Mouse (Mus musculus) CD4-positive, CD25-positive, alpha-beta regulatory T cell, adult 2 months (primary cell): ENCODE results near the gene Zc3h12d.
A peak's percentile ranks its signal among the peaks of the same experiment; 100 is the strongest.

Experiments
- DNase-seq: peaks from one replicate; pipeline ENCODE4 v3.0.0-alpha.2; 2012; ENCODE audit warnings: low read depth, low spot score

Zc3h12d gene

DNA sequence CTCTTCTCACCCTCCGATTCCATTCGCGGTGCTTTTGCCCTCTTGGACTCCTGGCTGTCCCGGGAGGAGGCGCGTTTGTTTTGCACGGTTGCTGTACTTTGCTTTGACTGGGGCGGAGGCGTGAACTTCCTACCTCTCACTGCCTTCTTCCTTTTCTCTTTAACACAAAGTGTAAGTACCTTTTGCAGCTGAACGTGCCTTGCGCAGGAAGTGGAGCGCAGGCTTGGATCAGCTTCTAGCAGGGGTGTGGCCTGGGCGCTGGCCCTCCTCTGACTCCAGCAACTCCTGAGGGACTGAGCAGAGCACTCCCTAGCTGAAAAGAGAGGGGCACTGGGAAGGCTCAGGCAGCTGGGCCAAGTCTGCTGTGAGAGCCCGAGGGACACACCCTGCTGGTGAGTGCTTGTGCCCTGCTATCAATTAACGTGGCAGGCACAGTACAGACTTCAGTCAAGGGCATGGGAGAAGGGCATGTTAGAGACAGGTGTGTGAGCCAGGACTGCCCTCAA, at the start of gene Zc3h12d:
Gene Zc3h12d, plus strand, starts transcription at position 300 of the 506 bp plus-strand sequence.
- DNase-seq = peak; percentile 83

DNA sequence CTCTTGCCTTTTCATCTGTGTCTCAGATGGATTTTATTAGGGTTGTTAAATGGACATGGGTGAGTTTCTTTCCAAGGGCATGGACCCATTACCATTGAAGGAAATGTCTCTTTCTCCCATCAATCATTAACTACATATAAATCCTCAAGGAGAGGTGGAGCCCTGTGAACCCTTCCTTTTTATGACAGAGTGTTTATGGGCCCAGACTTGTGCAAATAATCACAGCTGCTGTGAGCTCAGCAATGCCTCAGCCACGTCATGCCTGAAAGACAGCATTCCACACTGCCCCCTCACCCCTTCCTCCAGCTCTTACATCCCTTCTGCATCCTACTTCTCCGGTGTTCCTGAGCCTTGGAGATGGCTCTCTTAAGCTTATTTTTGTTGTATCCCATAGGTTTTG, 45.0 kb upstream of the Zc3h12d start:
- DNase-seq = no peak

DNA sequence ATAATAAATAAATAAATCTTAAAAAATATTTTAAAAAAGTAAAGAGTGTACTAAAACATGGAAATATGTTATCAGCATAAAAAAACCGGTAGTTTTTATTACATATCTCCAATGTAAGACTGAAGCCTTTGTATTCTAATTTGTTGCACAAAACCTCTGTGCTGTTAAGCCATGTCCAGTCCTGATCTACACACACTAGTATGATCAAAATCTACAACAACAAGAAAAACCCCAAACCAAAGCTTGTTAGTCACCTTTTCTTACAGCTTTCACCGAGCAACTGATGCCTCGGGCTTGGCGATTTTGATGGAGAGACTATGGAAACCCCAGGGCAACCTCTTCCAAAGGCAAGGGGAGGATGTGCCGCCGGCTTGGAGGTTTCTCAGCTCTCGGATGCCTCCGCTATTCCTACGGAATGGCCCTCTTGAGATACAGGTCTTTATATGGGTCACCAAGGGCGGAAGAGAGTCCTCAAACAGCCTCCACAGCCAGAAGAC, 40.0 kb upstream of the Zc3h12d start:
- no peak for DNase-seq

DNA sequence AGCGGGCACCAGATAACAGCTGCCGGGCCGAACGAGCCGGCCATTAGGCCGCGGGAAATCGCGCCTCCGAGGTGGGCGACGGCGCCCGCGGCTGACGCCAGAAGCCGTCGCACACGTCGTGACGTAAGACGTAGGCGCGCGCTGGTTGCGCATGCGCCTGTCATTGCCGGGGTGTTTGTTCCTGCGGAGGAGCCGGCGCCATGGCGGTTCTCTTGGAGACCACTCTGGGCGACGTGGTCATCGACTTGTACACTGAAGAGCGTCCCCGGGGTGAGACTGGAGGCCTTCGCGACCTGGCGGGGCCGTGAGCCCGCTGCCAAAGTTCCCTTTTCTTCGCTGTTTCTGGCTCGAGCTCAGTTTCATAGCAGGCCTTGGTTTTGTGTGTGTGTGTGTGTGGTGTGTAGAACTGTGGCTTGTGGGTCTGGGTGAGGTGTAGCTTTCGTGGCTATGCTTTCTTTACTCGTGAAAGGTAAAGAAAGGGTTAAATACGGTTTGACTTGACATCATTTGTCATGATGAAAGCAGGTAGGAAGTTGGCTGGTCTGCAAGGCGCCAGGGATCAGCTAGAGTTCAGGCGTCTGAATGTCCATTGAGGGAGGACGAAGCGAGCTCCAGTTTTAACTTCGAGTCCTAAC, 39.4 kb upstream of the Zc3h12d start, which contains the start of the genes Ginm1 and Ppil4:
Gene Ginm1, minus strand, starts transcription at position 74 of the 635 bp plus-strand sequence.
Gene Ppil4, plus strand, starts transcription at position 141 of the 635 bp plus-strand sequence.
- DNase-seq = peak; percentile 96

DNA sequence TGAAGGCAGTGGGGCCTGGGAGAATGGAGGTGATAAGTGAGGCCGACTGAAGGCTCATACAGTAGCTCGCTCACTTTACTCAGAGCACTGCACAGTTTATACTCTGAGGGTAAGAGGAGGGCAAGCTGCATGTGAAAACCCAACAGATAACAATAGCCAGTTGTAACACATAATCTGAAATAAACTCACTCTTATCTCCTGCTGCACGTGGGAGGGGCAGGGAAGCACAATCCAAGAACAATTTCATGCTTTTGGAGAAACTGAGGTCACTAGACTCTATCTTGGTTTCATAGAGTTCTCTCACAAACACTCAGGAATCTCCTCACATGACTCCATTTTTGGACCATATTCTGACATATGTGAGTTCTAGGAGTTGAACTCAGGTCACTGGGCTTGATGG, 31.0 kb upstream of the Zc3h12d start:
- no peak for DNase-seq

DNA sequence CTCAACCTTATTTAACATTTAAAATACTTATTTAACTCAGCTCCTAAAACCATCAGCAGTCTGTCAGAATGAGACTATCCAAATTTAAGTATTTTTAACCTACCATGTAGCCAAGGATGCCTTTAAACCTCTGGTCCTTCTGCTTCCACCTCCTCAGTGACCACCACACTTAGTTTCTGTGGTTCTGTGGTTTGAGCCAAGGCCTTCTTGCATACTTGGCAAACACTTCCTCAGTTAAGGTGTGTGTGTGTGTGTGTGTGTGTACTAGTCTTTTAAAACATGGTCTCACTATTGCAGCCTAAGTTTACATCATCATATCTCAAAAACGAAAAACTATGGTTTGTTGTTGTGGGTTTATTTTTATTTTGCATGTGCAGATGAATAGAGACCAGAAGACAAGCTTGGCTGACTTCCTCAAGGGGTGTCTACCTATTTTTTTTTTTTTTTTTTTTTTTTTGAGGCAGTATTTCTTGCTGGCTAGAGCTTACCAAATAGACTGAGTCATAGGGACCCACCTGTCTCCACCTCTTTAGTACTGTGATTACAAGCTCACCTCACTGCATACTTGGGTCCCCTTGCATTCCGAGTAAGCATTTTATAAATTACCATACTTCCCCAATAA, 29.6 kb upstream of the Zc3h12d start:
- no peak for DNase-seq

DNA sequence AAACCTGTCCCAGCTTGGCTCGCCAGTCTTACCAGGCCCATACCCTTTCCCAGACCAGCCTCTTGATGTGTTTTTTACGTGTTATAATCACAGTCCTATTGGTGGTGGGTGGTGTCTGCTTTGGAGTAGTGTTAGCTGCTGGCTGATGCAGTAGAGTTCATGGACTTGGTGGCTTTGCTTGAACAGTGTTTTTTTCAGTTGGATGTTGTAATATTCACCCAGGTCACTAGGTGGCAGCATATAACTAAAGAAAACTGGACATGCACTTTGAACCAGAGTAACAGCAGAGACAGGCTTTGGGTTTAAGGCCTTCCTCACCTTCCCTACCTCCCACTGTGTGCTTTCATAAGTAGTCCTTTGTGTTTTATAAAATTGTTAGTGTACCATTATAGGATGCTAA, 22.3 kb upstream of the Zc3h12d start:
- DNase-seq = peak; percentile 83

DNA sequence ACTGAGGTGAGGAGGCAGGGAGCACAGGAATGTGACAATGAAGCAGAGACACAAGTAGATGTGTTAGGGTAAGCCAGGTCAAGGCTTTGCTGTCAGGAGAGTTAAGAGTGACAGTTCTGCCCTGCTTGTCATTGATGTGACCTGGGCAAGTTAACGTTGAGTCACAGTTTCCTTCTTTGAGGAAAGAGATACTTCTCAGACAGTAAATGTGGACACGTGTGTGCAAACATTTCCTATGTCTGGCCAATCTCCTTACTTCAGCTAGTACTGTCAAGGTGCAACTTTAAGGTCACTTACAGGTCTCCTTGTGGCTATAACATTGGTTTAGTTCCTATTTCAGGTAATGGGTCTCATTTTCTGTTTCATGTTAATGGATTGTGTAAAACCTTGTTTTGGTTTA, 15.8 kb upstream of the Zc3h12d start:
- peak; percentile 51 for DNase-seq

DNA sequence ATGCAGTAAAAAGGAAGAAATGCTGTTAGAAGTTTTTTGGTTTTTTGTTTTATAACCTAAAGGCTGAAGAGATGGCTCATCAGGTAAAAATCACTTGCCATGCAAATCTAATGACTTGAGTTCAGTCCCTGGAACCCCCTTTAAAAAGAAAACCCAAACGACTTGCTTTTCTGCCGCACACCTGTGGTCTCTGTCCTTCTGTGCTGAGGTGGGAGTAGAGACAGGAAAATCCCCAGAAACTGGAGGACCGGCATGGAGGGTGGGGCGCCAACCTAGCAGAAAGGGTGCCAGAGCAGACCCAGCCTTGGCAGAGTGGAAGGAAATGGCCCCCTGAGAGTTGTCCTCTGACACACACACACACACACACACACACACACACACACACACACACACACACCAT, 13.6 kb upstream of the Zc3h12d start:
- DNase-seq = no peak

DNA sequence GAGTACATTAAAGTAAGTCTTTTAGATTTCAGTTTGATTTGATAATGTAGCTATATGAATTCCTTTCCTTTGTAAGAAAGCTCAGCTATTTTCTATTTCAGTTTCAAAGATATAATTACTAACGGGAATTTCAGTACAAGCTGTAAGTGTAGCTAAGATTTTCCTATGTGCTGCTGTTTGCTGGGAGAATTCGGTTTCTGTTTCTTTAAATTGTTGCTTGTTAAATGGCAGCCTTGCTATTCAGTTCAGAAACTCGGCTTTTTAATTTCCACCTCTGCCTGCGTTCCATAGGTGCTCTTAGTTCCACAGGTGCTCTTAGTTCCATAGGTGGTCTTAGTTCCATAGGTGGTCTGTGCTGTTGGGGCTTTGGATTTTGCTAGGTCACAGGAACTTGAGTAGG, 13.1 kb upstream of the Zc3h12d start:
- no peak for DNase-seq

DNA sequence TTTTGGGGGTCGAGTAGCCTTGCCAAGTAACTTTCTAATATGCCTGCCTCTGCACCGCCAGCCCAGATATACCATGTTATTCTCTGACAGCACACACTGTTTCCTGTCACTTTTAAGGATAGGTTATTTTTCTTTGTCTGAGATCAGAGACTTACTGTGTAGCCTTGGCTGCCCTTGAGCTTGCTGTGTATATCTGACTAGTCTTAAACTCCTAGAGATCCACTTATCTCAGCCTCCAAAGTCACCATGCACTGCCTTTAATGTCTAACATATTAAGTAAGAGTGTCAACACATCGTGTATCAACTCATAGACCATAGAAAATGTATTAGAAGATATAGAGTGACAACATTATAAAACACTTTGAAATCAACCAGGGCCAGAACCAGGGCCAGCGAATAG, 12.7 kb upstream of the Zc3h12d start:
- peak; percentile 48 for DNase-seq

DNA sequence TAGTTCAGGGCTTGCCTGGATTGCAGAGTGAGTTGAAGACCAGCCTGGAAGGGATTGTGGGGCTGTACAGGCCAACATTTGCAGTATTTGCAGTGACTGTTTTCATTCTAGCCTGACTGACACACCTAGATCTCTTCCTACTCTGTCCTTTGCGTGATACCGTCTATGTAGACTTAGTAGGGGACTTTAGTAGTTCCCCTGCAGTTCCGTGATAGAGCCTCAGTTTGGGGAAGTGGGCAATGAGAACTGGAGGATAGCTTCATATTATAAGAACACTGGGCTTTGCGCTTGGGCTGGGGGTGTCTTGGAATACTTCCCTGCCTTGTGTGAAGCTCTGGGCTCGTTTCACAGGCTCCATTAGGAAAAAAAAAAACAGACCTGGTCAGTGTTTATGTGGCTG, 12.1 kb upstream of the Zc3h12d start:
- no peak for DNase-seq

DNA sequence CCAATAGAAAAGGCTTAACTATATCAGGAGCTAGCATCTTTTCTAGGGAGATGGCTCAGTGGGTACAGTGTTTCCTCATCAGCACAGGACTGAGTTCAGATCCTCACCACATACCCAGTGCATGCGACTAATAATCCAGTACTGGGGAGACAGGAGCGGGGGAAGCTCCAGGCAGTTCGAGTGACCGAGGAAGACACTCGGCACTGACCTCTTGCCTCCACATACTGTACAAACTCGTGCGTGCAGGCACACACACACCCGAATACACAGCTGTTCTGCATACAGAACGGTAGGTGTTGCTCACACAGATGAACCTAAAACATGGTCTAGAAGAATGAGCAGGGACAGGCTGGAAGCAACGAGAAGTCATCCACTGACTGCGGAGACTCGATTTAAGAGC, 10.3 kb upstream of the Zc3h12d start:
- DNase-seq = no peak

DNA sequence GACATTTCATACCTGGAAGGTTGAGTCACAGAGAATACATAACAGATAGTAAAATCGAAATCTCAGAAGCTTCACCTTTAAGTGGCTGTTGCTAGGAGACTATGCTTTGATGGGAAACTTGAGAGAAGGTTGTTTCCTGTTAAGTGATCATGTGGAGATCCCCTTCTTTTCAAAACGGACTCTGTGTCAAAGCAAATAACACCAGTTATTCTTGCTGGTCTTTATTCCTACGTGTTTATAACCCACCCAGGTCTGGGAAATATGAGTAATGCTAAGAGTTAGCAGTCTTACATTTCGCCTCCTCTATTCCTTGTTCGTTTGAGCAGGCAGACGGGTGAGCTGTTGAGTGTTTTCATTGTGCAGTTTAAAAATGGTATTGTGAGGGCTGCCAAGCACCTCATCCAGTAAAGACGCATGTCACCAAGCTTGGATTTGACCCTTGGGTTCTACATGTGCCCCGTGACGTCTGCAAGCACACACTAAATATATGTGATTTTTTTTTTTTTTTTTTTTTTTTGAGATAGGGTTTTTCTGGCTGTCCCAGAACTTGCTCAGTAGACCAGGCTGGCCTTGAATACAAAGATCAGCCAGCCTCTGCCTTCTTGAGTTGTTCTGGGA, 7.5 kb upstream of the Zc3h12d start:
- DNase-seq = peak; percentile 87

DNA sequence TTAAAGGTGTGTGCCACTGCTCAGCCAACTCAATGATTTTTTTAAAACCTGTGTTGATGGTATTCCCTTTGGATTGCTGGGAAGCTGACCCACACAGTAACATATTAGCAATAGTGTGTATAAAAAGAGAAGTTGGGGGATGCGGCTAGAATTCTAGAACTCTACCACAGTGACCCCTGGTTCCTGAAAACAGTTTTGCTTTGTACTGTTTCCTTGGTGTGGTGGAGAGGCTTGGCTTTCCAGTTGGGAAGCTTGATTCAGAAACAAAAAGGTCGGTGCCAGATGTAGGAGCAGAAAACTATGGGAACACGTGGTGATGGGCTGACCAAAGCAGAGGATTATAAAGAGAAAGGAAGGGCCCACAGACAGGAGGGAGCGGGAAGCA, 7.0 kb upstream of the Zc3h12d start:
- DNase-seq = no peak

DNA sequence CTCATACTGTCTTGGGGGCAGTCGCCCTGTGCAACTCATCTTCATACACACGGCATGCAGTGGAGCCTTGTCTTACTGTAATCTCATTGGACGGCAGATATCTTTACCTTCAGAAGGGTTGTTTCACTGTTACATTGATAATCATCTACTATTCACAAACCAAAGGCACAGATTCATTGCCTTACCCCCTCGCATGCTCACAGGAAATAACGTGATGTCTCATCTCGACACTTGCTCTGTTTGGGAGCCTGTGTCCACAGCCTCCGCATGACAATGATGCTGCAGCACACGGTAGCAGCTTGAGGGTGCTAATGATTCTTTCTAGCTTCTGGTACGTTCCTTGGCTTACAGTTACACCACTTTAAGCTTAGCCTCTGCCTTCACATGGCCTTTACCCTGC, 6.2 kb upstream of the Zc3h12d start:
- peak; percentile 78 for DNase-seq

DNA sequence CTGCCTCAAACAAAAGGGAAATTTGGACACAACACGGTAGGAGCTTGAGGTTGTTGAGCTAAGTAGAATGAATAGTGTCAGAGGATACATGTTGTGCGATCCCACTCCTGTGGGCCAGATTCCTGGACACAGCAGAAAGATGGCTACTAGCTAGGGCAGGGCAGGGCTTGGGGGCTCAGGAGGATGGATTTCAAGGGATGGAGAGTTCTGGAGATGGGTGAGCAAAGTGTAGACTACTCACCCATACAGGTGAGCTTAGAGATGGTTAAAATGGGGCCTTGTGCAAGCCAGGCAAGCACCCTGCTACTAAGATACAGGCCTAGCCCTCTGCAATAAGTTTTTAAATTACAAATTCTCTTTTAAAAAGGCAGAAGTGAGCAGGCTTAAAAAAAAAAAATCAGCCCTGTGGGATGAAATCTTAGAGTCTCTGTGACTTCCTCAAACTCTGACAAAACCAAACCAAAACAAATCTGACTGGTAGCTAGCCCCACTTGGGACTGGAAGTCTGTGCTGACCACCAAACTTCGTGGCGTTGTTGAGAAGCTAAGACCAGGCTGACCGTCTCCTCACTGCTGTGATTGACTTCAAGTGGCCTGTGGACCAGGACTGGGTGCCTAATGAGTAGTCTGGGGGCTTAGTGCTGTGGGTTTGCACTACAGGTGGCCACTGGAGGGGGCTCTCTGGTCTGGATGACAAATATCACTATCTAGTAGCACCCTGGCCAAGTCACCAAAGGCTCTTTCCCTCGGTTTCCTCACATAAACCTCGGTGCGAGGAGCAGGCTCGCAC, 1.3 kb downstream of the Zc3h12d start:
- peak; percentile 59 for DNase-seq

DNA sequence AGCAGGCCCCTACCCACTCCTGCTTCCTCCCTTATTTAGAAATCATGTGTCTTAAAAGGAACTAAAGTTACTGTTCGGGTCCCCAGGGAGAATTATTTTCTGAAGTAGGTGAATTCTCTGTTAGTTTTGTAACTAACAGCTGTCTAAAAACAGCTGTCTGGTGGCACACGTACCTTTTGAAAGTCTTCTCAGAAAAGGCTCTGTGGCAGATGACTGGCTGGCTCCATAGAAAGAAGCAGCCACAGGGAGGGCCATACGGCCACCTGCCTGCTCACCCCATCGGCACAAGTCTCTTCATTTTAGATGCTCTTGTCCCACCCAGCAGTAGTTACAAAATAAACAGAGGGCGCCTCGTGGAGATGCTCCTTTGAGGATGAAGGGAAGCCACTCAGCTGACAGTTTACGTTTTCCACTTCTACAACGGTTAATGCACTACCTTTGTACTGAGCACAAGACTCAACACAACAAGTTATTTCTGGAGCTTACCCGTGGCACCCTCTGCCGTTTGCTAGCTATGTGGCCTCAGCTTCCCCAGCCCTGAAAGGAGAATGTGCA, 2.5 kb downstream of the Zc3h12d start:
- peak; percentile 58 for DNase-seq

DNA sequence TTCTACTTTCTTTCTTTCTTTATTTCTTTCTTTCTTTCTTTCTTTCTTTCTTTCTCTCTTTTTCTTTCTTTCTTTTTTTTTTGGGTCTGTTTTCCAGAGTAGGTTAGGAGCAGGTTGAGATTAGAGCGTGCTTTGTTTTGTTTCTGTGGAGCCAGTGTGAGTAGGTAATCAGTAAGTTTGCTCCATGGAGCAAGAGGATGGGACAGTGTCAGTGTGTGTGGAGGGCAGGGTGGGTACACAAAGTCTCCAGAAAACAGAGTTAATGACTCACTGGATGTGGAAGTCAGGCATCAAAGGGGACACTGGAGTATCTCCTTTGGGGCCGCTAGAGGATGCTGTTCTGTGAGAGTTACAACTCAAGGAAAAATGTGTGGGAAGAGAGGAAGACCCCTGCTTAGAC, 4.6 kb downstream of the Zc3h12d start:
- no peak for DNase-seq

DNA sequence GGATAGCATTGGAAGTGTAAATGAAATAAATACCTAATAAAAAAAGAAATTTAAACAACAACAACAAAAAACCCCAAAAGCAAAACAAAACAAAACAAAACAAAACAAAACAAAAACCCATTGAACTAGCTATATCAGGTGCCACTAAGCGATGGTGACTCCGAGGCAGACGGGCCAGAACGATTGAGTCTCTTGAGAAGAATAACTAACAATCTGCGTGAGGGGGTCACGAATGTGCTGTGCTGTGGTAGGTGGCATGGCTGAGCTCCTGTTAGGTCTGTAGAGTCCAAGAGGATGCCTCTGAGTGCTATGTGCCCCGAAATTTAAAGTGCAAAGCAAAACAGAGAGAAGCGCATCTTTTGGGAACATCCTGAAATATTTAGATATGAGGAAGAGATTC, 5.2 kb downstream of the Zc3h12d start:
- DNase-seq = no peak

DNA sequence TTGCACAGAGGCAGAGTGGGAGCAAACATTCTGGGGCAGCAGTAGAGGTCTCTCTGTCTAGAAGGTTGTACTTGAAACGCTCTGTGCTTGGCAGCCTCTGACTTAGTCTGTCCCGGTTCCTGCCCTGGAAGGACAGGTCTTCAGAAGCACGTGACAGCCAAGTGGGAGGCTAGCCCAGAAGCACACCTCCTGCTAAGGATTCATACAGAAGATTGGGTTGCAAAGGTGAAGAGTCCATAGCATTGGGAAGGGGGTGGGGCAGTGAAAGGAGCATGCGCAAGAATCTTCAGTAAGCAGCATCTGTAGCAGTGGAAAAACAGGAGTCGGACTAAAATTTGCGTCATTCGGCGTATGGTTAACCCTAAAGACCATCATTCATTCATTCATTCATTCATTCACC, 5.8 kb downstream of the Zc3h12d start:
- peak; percentile 52 for DNase-seq
